Mouse (Mus musculus) small intestine, adult 2 months (tissue): ENCODE measurements around the gene Rps6.

Experiments used
- CTCF ChIP-seq: fragments of 200-500 bp; IDR thresholded peaks from 2 replicates; pipeline ENCODE4 v1.5.1; 2012; ENCODE audit warnings: low read depth, mild to moderate bottlenecking, control low read depth, inconsistent platforms, low read length, moderate library complexity, mixed read lengths; ENCODE audit not compliant: insufficient replicate concordance, insufficient read length; ENCODE audit errors: extremely low read depth
- POLR2A ChIP-seq: fragments of 200-500 bp; IDR thresholded peaks from 2 replicates; pipeline ENCODE4 v1.6.1; 2012; ENCODE audit warnings: low read depth, mild to moderate bottlenecking, control low read depth, inconsistent platforms, low read length, moderate library complexity

- no peak for TF ChIP-seq POLR2A
- no peak for TF ChIP-seq CTCF
Observed at GRCm38 (mm10) chr4:86852018-86852417, 5.2 kb downstream of the Rps6 start.
